Mouse (Mus musculus): ENCODE results near the gene Nup160. TPM values are rescaled to one million over a fixed set of nuclear protein-coding genes. Genes with fewer than 3 reads are reported as not detected.

Nup160 gene
- polyA plus RNA-seq, 1 experiment = 2.5 TPM

- Histone ChIP-seq H3K27ac (replicated peaks; ENCODE audit: low read depth, low read length) (no peak overlapping the region), H3K4me1 (ENCODE audit: control insufficient read depth, insufficient read depth, insufficient read length, low read length) (peaks cover 10% of the 10 kb centered on the region; the same call in 1 of the 2 replicates), H3K4me3 (ENCODE audit: insufficient read depth, low read depth, low read length) (peak overlapping the region; percentile 85)
Measured at GRCm38 (mm10) chr2:90746538-90746865, 69.5 kb downstream of the Nup160 start.

- Histone ChIP-seq H3K4me3 (ENCODE audit: insufficient read depth, low read depth, low read length) (0 out of 2 replicates have a peak overlapping the region, but pooled peaks have one; percentile 29), H3K27ac (replicated peaks; ENCODE audit: low read depth, low read length) (no peak overlapping the region), H3K4me1 (ENCODE audit: control insufficient read depth, insufficient read depth, insufficient read length, low read length) (peaks cover 10% of the 10 kb centered on the region; the same call in 1 of the 2 replicates)
Measured at GRCm38 (mm10) chr2:90747131-90747530, 70.1 kb downstream of the Nup160 start.

GRCm38 (mm10) chr2:90749676-90750459 lies 72.9 kb downstream of the Nup160 start:
- H3K27ac ChIP-seq (replicated peaks; ENCODE audit: low read depth, low read length) = 0 out of 2 replicates have a peak overlapping the region, but pooled peaks have one; percentile 4
- H3K4me3 ChIP-seq (ENCODE audit: insufficient read depth, low read depth, low read length) = no peak overlapping the region
- peaks cover 10% of the 10 kb centered on the region; the same call in 1 of the 2 replicates for H3K4me1 ChIP-seq (ENCODE audit: control insufficient read depth, insufficient read depth, insufficient read length, low read length)

- Histone ChIP-seq H3K4me3 (ENCODE audit: insufficient read depth, low read depth, low read length) (no peak overlapping the region), H3K4me1 (ENCODE audit: control insufficient read depth, insufficient read depth, insufficient read length, low read length) (peaks cover 4% of the 10 kb centered on the region; the same call in 1 of the 2 replicates), H3K27ac (replicated peaks; ENCODE audit: low read depth, low read length) (no peak overlapping the region)
Measured at GRCm38 (mm10) chr2:90753565-90753964, 76.5 kb downstream of the Nup160 start.

GRCm38 (mm10) chr2:90754188-90754587 lies 77.2 kb downstream of the Nup160 start:
- Histone ChIP-seq H3K4me1 (ENCODE audit: control insufficient read depth, insufficient read depth, insufficient read length, low read length) (peaks cover 4% of the 10 kb centered on the region; the same call in 1 of the 2 replicates), H3K4me3 (ENCODE audit: insufficient read depth, low read depth, low read length) (no peak overlapping the region), H3K27ac (replicated peaks; ENCODE audit: low read depth, low read length) (no peak overlapping the region)

GRCm38 (mm10) chr2:90765123-90765522 lies 88.1 kb downstream of the Nup160 start:
- Histone ChIP-seq H3K27ac (replicated peaks; ENCODE audit: low read depth, low read length) (no peak overlapping the region), H3K4me3 (ENCODE audit: insufficient read depth, low read depth, low read length) (no peak overlapping the region), H3K4me1 (ENCODE audit: control insufficient read depth, insufficient read depth, insufficient read length, low read length) (no peaks in the 10 kb centered on the region)

GRCm38 (mm10) chr2:90781323-90781722 lies 104.3 kb downstream of the Nup160 start:
- Histone ChIP-seq H3K27ac (replicated peaks; ENCODE audit: low read depth, low read length) (no peak overlapping the region), H3K4me3 (ENCODE audit: insufficient read depth, low read depth, low read length) (no peak overlapping the region)

GRCm38 (mm10) chr2:90781938-90782337 lies 104.9 kb downstream of the Nup160 start:
- Histone ChIP-seq H3K4me3 (ENCODE audit: insufficient read depth, low read depth, low read length) (no peak overlapping the region), H3K27ac (replicated peaks; ENCODE audit: low read depth, low read length) (no peak overlapping the region), H3K4me1 (ENCODE audit: control insufficient read depth, insufficient read depth, insufficient read length, low read length) (no peaks in the 10 kb centered on the region)

More at GRCm38 (mm10) chr2:90781323-90781722, 104.3 kb downstream of the Nup160 start:
- no peaks in the 10 kb centered on the region for H3K4me1 ChIP-seq (ENCODE audit: control insufficient read depth, insufficient read depth, insufficient read length, low read length)

- H3K4me1 ChIP-seq (ENCODE audit: control insufficient read depth, insufficient read depth, insufficient read length, low read length) = no peaks in the 10 kb centered on the region
- H3K27ac ChIP-seq (replicated peaks; ENCODE audit: low read depth, low read length) = no peak within 1 kb of the TSS
- H3K4me3 ChIP-seq (ENCODE audit: insufficient read depth, low read depth, low read length) = peak within 1 kb of the TSS; percentile 55
Measured at GRCm38 (mm10) chr2:90782458-90782857, 105.4 kb downstream of the Nup160 start, which contains the start of gene Agbl2. Agbl2 (plus strand) TSS chr2:90782727.

GRCm38 (mm10) chr2:90782901-90783486 lies 106.0 kb downstream of the Nup160 start:
- Histone ChIP-seq H3K4me3 (ENCODE audit: insufficient read depth, low read depth, low read length) (peak overlapping the region; percentile 55), H3K4me1 (ENCODE audit: control insufficient read depth, insufficient read depth, insufficient read length, low read length) (no peaks in the 10 kb centered on the region), H3K27ac (replicated peaks; ENCODE audit: low read depth, low read length) (no peak overlapping the region)

Other genes with a start within 250 kb of the Nup160 start
- 2.1 and 4.2 TPM in 2 replicates for gene Ptprj, start 96.6 kb upstream of the Nup160 start, polyA plus RNA-seq (2012; ENCODE audit: insufficient read depth, insufficient read length, missing spikeins)
- 8.2 and 14.7 TPM in 2 replicates for gene Fnbp4, start 68.2 kb downstream of the Nup160 start, polyA plus RNA-seq (2012; ENCODE audit: insufficient read depth, insufficient read length, missing spikeins)
- 0.87 and 1.3 TPM in 2 replicates for gene Agbl2, start 105.5 kb downstream of the Nup160 start, polyA plus RNA-seq (2012; ENCODE audit: insufficient read depth, insufficient read length, missing spikeins)
- gene Mtch2, start 169.9 kb downstream of the Nup160 start, polyA plus RNA-seq (2012; ENCODE audit: insufficient read depth, insufficient read length, missing spikeins) = 906 and 910 TPM in 2 replicates
- 1.6 and 1.8 TPM in 2 replicates for gene C1qtnf4, start 208.6 kb downstream of the Nup160 start, polyA plus RNA-seq (2012; ENCODE audit: insufficient read depth, insufficient read length, missing spikeins)
- gene Kbtbd4, start 227.5 kb downstream of the Nup160 start, polyA plus RNA-seq (2012; ENCODE audit: insufficient read depth, insufficient read length, missing spikeins) = 13.0 and 13.2 TPM in 2 replicates
- gene Ndufs3, start 227.6 kb downstream of the Nup160 start, polyA plus RNA-seq (2012; ENCODE audit: insufficient read depth, insufficient read length, missing spikeins) = 871 and 1,187 TPM in 2 replicates